ENCODE assay signal across 13 mouse cellular contexts in genomic region chr17:6776123-6776522, GRCm38 (mm10). TPM values are rescaled to one million over a fixed set of nuclear protein-coding genes. Genes with fewer than 3 reads are reported as not detected.
DNase-seq lines count a peak whose midpoint lies in the region; ATAC-seq and TF ChIP-seq lines count a peak whose summit lies in the region.
"Had no signal": no experiment of that assay in that cellular context is flagged by ENCODE, and none has a peak within 500 bp of the region (broad histone marks: within the 10 kb centered on the region; RNA-seq: fewer than 3 reads in every experiment).

No protein-coding gene starts in this region.

- H3K9ac ChIP-seq in intestine, embryonic 15.5 days, result no peak overlapping the region
- no peak overlapping the region for H3K9ac ChIP-seq in intestine, embryonic 16.5 days (ENCODE audit: low read depth, low read length)
- H3K9ac ChIP-seq in lung, postnatal 0 days (replicated peaks; ENCODE audit: low read depth), result no peak overlapping the region
- H3K9ac ChIP-seq in embryonic facial prominence, embryonic 14.5 days (ENCODE audit: low read depth, low read length), result no peak overlapping the region
- no peak overlapping the region for H3K9ac ChIP-seq in stomach, embryonic 15.5 days
- H3K9ac ChIP-seq: embryonic facial prominence, embryonic 13.5 days; liver, embryonic 15.5 days had no signal

- H3K4me2 ChIP-seq in intestine, embryonic 15.5 days (replicated peaks), result peak overlapping the region; percentile 88; the same call in 1 of the 2 replicates
- H3K4me2 ChIP-seq in intestine, embryonic 16.5 days (ENCODE audit: low read depth, low read length), result no peak overlapping the region
- no peak overlapping the region for H3K4me2 ChIP-seq in lung, postnatal 0 days (replicated peaks; ENCODE audit: low read depth, low read length)
- no peak overlapping the region for H3K4me2 ChIP-seq in embryonic facial prominence, embryonic 14.5 days (ENCODE audit: low read depth, low read length)
- H3K4me2 ChIP-seq in stomach, embryonic 15.5 days, result no peak overlapping the region
- H3K4me2 ChIP-seq: embryonic facial prominence, embryonic 13.5 days; liver, embryonic 15.5 days had no signal

- ATAC-seq in intestine, embryonic 15.5 days, result no peak
- ATAC-seq in intestine, embryonic 16.5 days, result no peak
- ATAC-seq in lung, postnatal 0 days, result no peak
- no peak for ATAC-seq in embryonic facial prominence, embryonic 14.5 days (ENCODE audit: low read depth)
- ATAC-seq in stomach, embryonic 15.5 days (ENCODE audit: insufficient read depth, low FRiP score, low read depth), result no peak
- ATAC-seq: Patski had no signal

- H3K27me3 ChIP-seq in intestine, embryonic 15.5 days (replicated peaks), result no peaks in the 10 kb centered on the region
- H3K27me3 ChIP-seq in intestine, embryonic 16.5 days (replicated peaks; ENCODE audit: control insufficient read depth, insufficient read depth, low read length), result no peaks in the 10 kb centered on the region
- no peaks in the 10 kb centered on the region for H3K27me3 ChIP-seq in lung, postnatal 0 days (replicated peaks; ENCODE audit: insufficient read depth, low read length)
- H3K27me3 ChIP-seq in embryonic facial prominence, embryonic 14.5 days (replicated peaks; ENCODE audit: control insufficient read depth, insufficient read depth, low read length), result peaks cover 13% of the 10 kb centered on the region
- H3K27me3 ChIP-seq in stomach, embryonic 15.5 days (replicated peaks), result no peaks in the 10 kb centered on the region
- H3K27me3 ChIP-seq: liver, embryonic 15.5 days; Patski had no signal

- TF ChIP-seq CTCF in lung, postnatal 0 days (IDR thresholded peaks at IDR 0.05), result no peak

- H3K27ac ChIP-seq in intestine, embryonic 15.5 days, result no peak overlapping the region
- no peak overlapping the region for H3K27ac ChIP-seq in intestine, embryonic 16.5 days (ENCODE audit: low read length)
- peak overlapping the region; percentile 8; the same call in 1 of the 2 replicates for H3K27ac ChIP-seq in lung, postnatal 0 days (ENCODE audit: low read length)
- no peak overlapping the region for H3K27ac ChIP-seq in embryonic facial prominence, embryonic 14.5 days (replicated peaks; ENCODE audit: low read depth, low read length)
- H3K27ac ChIP-seq in stomach, embryonic 15.5 days, result 0 out of 2 replicates have a peak overlapping the region, but pooled peaks have one; percentile 51
- H3K27ac ChIP-seq: embryonic facial prominence, embryonic 13.5 days; liver, embryonic 15.5 days had no signal

- peaks cover 36% of the 10 kb centered on the region for H3K4me1 ChIP-seq in intestine, embryonic 15.5 days (replicated peaks)
- H3K4me1 ChIP-seq in intestine, embryonic 16.5 days (ENCODE audit: control insufficient read depth, insufficient read depth, low read length), result peaks cover 37% of the 10 kb centered on the region
- peaks cover 25% of the 10 kb centered on the region for H3K4me1 ChIP-seq in lung, postnatal 0 days (ENCODE audit: insufficient read depth, low read depth, low read length)
- H3K4me1 ChIP-seq in embryonic facial prominence, embryonic 14.5 days (ENCODE audit: control insufficient read depth, insufficient read depth, low read length), result peaks cover 9% of the 10 kb centered on the region
- peaks cover 34% of the 10 kb centered on the region for H3K4me1 ChIP-seq in stomach, embryonic 15.5 days

- no peak for DNase-seq in lung, postnatal 0 days (ENCODE audit: low spot score)
- DNase-seq in lung, postnatal 14 days, result no peak
- peak; percentile 31 for DNase-seq in embryonic facial prominence, embryonic 14.5 days (ENCODE audit: low spot score)
- no peak for DNase-seq in right cerebral cortex, postnatal 4 days
- DNase-seq: cerebellum, postnatal 36 days; layer of hippocampus, postnatal 36 days; thymus, postnatal 36 days had no signal

- 47% methylated on average over 6 of the region's 6 CpGs for WGBS in intestine, embryonic 15.5 days
- 51% methylated on average over 6 of the region's 6 CpGs for WGBS in intestine, embryonic 16.5 days
- 48% methylated on average over 6 of the region's 6 CpGs for WGBS in lung, postnatal 0 days
- 56% methylated on average over 6 of the region's 6 CpGs for WGBS in embryonic facial prominence, embryonic 14.5 days
- 64% methylated on average over 6 of the region's 6 CpGs for WGBS in stomach, embryonic 15.5 days

- no peak for TF ChIP-seq EP300 in lung, postnatal 0 days (IDR thresholded peaks at IDR 0.05)

- H3K4me3 ChIP-seq in intestine, embryonic 15.5 days (replicated peaks), result no peak overlapping the region
- no peak overlapping the region for H3K4me3 ChIP-seq in intestine, embryonic 16.5 days (ENCODE audit: low read length)
- 0 out of 2 replicates have a peak overlapping the region, but pooled peaks have one; percentile 3 for H3K4me3 ChIP-seq in lung, postnatal 0 days (ENCODE audit: low read depth, low read length)
- H3K4me3 ChIP-seq in embryonic facial prominence, embryonic 14.5 days (ENCODE audit: low read depth, low read length), result no peak overlapping the region
- H3K4me3 ChIP-seq in stomach, embryonic 15.5 days (replicated peaks), result no peak overlapping the region
- H3K4me3 ChIP-seq: embryonic facial prominence, embryonic 13.5 days; liver, embryonic 15.5 days had no signal

- no peaks in the 10 kb centered on the region for H3K9me3 ChIP-seq in intestine, embryonic 15.5 days
- H3K9me3 ChIP-seq in intestine, embryonic 16.5 days (ENCODE audit: control insufficient read depth, low read length), result no peaks in the 10 kb centered on the region
- H3K9me3 ChIP-seq in lung, postnatal 0 days (ENCODE audit: low read length), result no peaks in the 10 kb centered on the region
- no peaks in the 10 kb centered on the region for H3K9me3 ChIP-seq in embryonic facial prominence, embryonic 14.5 days (ENCODE audit: control insufficient read depth, low read length)
- H3K9me3 ChIP-seq in stomach, embryonic 15.5 days, result no peaks in the 10 kb centered on the region
- H3K9me3 ChIP-seq: embryonic facial prominence, embryonic 13.5 days; liver, embryonic 15.5 days had no signal

- no peaks in the 10 kb centered on the region for H3K36me3 ChIP-seq in intestine, embryonic 15.5 days
- no peaks in the 10 kb centered on the region for H3K36me3 ChIP-seq in intestine, embryonic 16.5 days (ENCODE audit: control insufficient read depth, insufficient read depth, low read length)
- H3K36me3 ChIP-seq in lung, postnatal 0 days (ENCODE audit: insufficient read depth, low read length), result no peaks in the 10 kb centered on the region
- H3K36me3 ChIP-seq in embryonic facial prominence, embryonic 14.5 days (ENCODE audit: control insufficient read depth, insufficient read depth, low read length), result no peaks in the 10 kb centered on the region
- no peaks in the 10 kb centered on the region for H3K36me3 ChIP-seq in stomach, embryonic 15.5 days
- H3K36me3 ChIP-seq: embryonic facial prominence, embryonic 13.5 days had no signal

RNA-seq across cellular contexts. Expression of gene Ezr, which starts 6.5 kb away (rescaled TPM):
- 232 and 235 TPM in 2 replicates for polyA plus RNA-seq in intestine, embryonic 15.5 days (2015; fragmentation: Nextera tagmentation; extraction: Ambion mirVana)
- 281 and 319 TPM in 2 replicates for polyA plus RNA-seq in intestine, embryonic 16.5 days (2015; fragmentation: Nextera tagmentation; extraction: Ambion mirVana)
- polyA plus RNA-seq in lung, postnatal 0 days (2015; fragmentation: Nextera tagmentation; extraction: Ambion mirVana), result 275 and 288 TPM in 2 replicates
- polyA plus RNA-seq in embryonic facial prominence, embryonic 14.5 days (2014; fragmentation: Nextera tagmentation; extraction: Ambion mirVana), result 57.8 and 59.1 TPM in 2 replicates
- polyA plus RNA-seq in stomach, embryonic 15.5 days (2015; fragmentation: Nextera tagmentation; extraction: Ambion mirVana), result 223 and 228 TPM in 2 replicates

Comparison
In these comparisons a context has a peak if more than half of its experiments do, and no peak if none do; other contexts are left out.
1. H3K27ac ChIP-seq: peak in lung, postnatal 0 days (single experiment) and stomach, embryonic 15.5 days (single experiment); none in intestine, embryonic 15.5 days (single experiment), intestine, embryonic 16.5 days (single experiment) and embryonic facial prominence, embryonic 14.5 days (single experiment).